8 mouse cellular contexts compared by ENCODE assay signal in the genomic region with DNA sequence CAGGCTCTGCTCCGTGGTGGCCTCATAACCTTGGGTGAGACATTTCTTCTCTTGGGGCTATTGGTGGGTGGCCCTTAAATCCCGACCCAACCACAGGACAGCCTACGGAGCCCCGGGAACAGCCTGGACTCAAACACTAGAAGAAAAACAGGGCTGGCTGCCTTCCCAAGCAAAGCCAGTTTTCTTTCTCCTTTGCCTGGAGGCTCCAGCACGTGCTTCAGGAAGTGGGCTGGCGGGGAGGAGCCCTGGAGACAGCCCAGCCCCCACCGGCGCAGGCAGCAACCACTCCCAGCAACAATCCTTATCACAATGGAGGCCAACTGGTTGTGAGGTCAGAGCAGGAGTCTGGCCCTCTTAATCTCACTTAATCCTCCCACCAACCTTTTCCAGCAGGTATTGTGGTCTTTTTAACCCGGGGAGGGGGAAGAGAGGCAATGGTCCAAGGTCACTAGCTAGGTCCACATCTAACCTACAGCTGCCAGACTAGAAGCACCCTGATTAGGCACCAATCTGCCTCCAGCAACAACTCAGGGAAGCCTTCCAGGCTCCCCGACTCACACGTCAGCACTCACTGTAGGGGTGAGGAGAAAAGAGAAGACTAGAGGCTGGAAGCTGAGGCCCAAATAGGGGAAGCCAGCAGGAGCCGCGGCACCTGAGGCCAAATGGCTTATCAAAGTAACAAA. TPM values are rescaled to one million over a fixed set of nuclear protein-coding genes. Genes with fewer than 3 reads are reported as not detected.
A peak's percentile ranks its signal among the peaks of the same experiment; 100 is the strongest.
DNase-seq lines count a peak whose midpoint lies in the region; ATAC-seq and TF ChIP-seq lines count a peak whose summit lies in the region.

No protein-coding gene starts in this region.

- no peak for ATAC-seq in Patski
- peak; percentile 17; the same call in 1 of the 2 replicates for ATAC-seq in hindbrain, embryonic 12.5 days (ENCODE audit: low FRiP score)
- no peak for ATAC-seq in monocyte, adult 5-6 weeks (replicated peaks; ENCODE audit: insufficient number of reproducible peaks, low FRiP score, low TSS enrichment, poor library complexity, severe bottlenecking)

- peak; percentile 76 for DNase-seq in Patski (ENCODE audit: low read depth, low spot score)
- DNase-seq in cerebellum, postnatal 10 days = peak; percentile 89 to 92
- peak; percentile 78 to 84 for DNase-seq in frontal cortex, postnatal 14 days (ENCODE audit: low spot score in 2 of 2)
- DNase-seq in left cerebral cortex, adult 18-20 months (ENCODE audit: low spot score in 2 of 2) = peak; percentile 83 to 87
- DNase-seq in lung, postnatal 4 days = peak; percentile 94 to 97
- DNase-seq in right cerebral cortex, postnatal 36 days (ENCODE audit: low spot score in 2 of 2) = peak; percentile 84 to 91

- no peak for TF ChIP-seq CTCF in Patski (IDR thresholded peaks at IDR 0.05)

- H3K27ac ChIP-seq in hindbrain, embryonic 12.5 days = peak overlapping the region; percentile 100

- H3K4me2 ChIP-seq in hindbrain, embryonic 12.5 days (replicated peaks) = peak overlapping the region; percentile 100

- CTCF ChIA-PET in Patski (lab: Charles Lee) = interaction anchor here (1.0 to 7.7 kb wide), 3 partner anchors 12 to 28 kb away, joined by 3 to 173 read pairs (median 69); no protein-coding TSS in a partner anchor

- peak overlapping the region; percentile 100 for H3K9ac ChIP-seq in hindbrain, embryonic 12.5 days

- peaks cover 18% of the 10 kb centered on the region; the same call in 1 of the 2 replicates for H3K36me3 ChIP-seq in hindbrain, embryonic 12.5 days

- no peaks in the 10 kb centered on the region for H3K27me3 ChIP-seq in Patski
- no peaks in the 10 kb centered on the region for H3K27me3 ChIP-seq in hindbrain, embryonic 12.5 days

- in situ Hi-C loops in Patski (cut with MboI; ENCODE audit: low pct_unique_long_range_greater_than_20kb) = loop anchor here (25.0 kb wide), 3 partner anchors 849 to 1376 kb away; partner anchors contain the start of genes Ppp1cc and Pptc7

- under 1% methylated on average over 13 of the region's 13 CpGs for WGBS in hindbrain, embryonic 12.5 days

- POLR2A ChIA-PET in Patski (lab: Charles Lee) = interaction anchor here (1.1 kb wide), 2 partner anchors 13 to 19 kb away, joined by 3 read pairs; no protein-coding TSS in a partner anchor

- peaks cover 68% of the 10 kb centered on the region for H3K4me1 ChIP-seq in hindbrain, embryonic 12.5 days

- H3K4me3 ChIP-seq in hindbrain, embryonic 12.5 days = peak overlapping the region; percentile 98

- H3K9me3 ChIP-seq in hindbrain, embryonic 12.5 days (replicated peaks) = no peaks in the 10 kb centered on the region

RNA-seq across cellular contexts. Expression of gene Rhof, which starts 4.0 kb away (rescaled TPM):
- 0.33 TPM for polyA plus RNA-seq in Patski (2021)
- 2.6 and 2.8 TPM in 2 replicates for polyA plus RNA-seq in hindbrain, embryonic 12.5 days (2016; fragmentation: Nextera tagmentation; extraction: Ambion mirVana)
- 10 to 100 TPM; 50.5 to 51.0 TPM for total RNA-seq in left cerebral cortex, adult 18-20 months (2021)
- total RNA-seq in monocyte, adult 5-6 weeks (2017) = 18.8 to 40.6 TPM (median 30.1 TPM) in 3 replicates

RNA-seq across cellular contexts. Expression of gene Setd1b, which starts 5.5 kb away (rescaled TPM):
- 8.1 TPM for polyA plus RNA-seq in Patski (2021)
- 13.8 and 14.3 TPM in 2 replicates for polyA plus RNA-seq in hindbrain, embryonic 12.5 days (2016; fragmentation: Nextera tagmentation; extraction: Ambion mirVana)
- total RNA-seq in left cerebral cortex, adult 18-20 months (2021) = 10 to 100 TPM; 34.0 to 34.5 TPM
- total RNA-seq in monocyte, adult 5-6 weeks (2017) = 2.4 to 15.3 TPM (median 3.2 TPM) in 3 replicates

RNA-seq across cellular contexts. Expression of gene Psmd9, which starts 32.7 kb away (rescaled TPM):
- polyA plus RNA-seq in Patski (2021) = 59.3 TPM
- 70.2 and 74.6 TPM in 2 replicates for polyA plus RNA-seq in hindbrain, embryonic 12.5 days (2016; fragmentation: Nextera tagmentation; extraction: Ambion mirVana)
- total RNA-seq in left cerebral cortex, adult 18-20 months (2021) = 10 to 100 TPM; 23.1 to 28.3 TPM
- total RNA-seq in monocyte, adult 5-6 weeks (2017) = 16.7 to 38.7 TPM (median 18.9 TPM) in 3 replicates

RNA-seq across cellular contexts. Expression of gene Hpd, which starts 46.0 kb away (rescaled TPM):
- polyA plus RNA-seq in Patski (2021) = not detected
- not detected in 2 replicates for polyA plus RNA-seq in hindbrain, embryonic 12.5 days (2016; fragmentation: Nextera tagmentation; extraction: Ambion mirVana)
- under 1 TPM in 1 of 2 experiments, not detected in 1; 0.37 TPM for total RNA-seq in left cerebral cortex, adult 18-20 months (2021)
- not detected in 3 replicates for total RNA-seq in monocyte, adult 5-6 weeks (2017)
